Mouse (Mus musculus) erythroblast, embryonic 14.5 days (primary cell): ENCODE measurements around the gene Cmip. TPM values are rescaled to one million over a fixed set of nuclear protein-coding genes. Genes with fewer than 3 reads are reported as not detected.

ENCODE experiments used
- H3K27me3 ChIP-seq: 2 replicates; pipeline ENCODE4 v1.6.1; 2012; ENCODE audit warnings: inconsistent platforms; ENCODE audit not compliant: control insufficient read depth
- H3K36me3 ChIP-seq: 2 replicates; pipeline ENCODE4 v1.6.1; 2012; ENCODE audit warnings: mild to moderate bottlenecking, inconsistent platforms; ENCODE audit not compliant: control insufficient read depth
- H3K4me1 ChIP-seq: 2 replicates; pipeline ENCODE4 v1.6.1; 2012; ENCODE audit warnings: inconsistent platforms; ENCODE audit not compliant: control insufficient read depth
- H3K4me3 ChIP-seq: replicated peaks from 2 replicates; pipeline ENCODE3; 2012; ENCODE audit warnings: moderate library complexity, mild to moderate bottlenecking, inconsistent platforms
- H3K9me3 ChIP-seq: 2 replicates; pipeline ENCODE4 v1.6.1; 2012; ENCODE audit warnings: low read length, inconsistent platforms, mixed read lengths; ENCODE audit not compliant: control insufficient read depth
- GATA1 ChIP-seq: IDR thresholded peaks from 2 replicates; pipeline ENCODE4 v1.6.1; 2012; ENCODE audit warnings: low read length, inconsistent platforms, mixed read lengths
- TAL1 ChIP-seq: IDR thresholded peaks from 3 replicates; pipeline ENCODE4 v1.6.1; 2012; ENCODE audit warnings: low read length, inconsistent platforms, mixed read lengths
- polyA plus RNA-seq: library from polyadenylated mRNA; stranded (reverse); fragments of >175 nt; gene quantifications from 2 replicates; pipeline ENCODE4 v1.2.3, GENCODE M21; 2012

The Cmip gene
- polyA plus RNA-seq, 1 experiment, result 8.2 TPM

- Histone ChIP-seq H3K36me3 (peaks cover 11% of the 10 kb centered on the region), H3K4me1 (peaks cover 47% of the 10 kb centered on the region), H3K27me3 (0 out of 2 replicates have a peak, but pooled peaks cover 1% of the 10 kb centered on the region), H3K9me3 (peaks cover 11% of the 10 kb centered on the region; the same call in 1 of the 2 replicates), H3K4me3 (no peak overlapping the region)
- no peak for TF ChIP-seq GATA1
- TF ChIP-seq TAL1, result no peak
Measured at GRCm38 (mm10) chr8:117254496-117254895, 2.4 kb upstream of the Cmip start.

GRCm38 (mm10) chr8:117256292-117256938 is 449 bp upstream of the Cmip start:
- H3K4me3 ChIP-seq, result peak overlapping the region; percentile 91
- no peak for TF ChIP-seq TAL1
- no peaks in the 10 kb centered on the region for H3K27me3 ChIP-seq
- H3K4me1 ChIP-seq, result peaks cover 65% of the 10 kb centered on the region
- H3K9me3 ChIP-seq, result peaks cover 11% of the 10 kb centered on the region; the same call in 1 of the 2 replicates
- H3K36me3 ChIP-seq, result peaks cover 21% of the 10 kb centered on the region

DNA sequence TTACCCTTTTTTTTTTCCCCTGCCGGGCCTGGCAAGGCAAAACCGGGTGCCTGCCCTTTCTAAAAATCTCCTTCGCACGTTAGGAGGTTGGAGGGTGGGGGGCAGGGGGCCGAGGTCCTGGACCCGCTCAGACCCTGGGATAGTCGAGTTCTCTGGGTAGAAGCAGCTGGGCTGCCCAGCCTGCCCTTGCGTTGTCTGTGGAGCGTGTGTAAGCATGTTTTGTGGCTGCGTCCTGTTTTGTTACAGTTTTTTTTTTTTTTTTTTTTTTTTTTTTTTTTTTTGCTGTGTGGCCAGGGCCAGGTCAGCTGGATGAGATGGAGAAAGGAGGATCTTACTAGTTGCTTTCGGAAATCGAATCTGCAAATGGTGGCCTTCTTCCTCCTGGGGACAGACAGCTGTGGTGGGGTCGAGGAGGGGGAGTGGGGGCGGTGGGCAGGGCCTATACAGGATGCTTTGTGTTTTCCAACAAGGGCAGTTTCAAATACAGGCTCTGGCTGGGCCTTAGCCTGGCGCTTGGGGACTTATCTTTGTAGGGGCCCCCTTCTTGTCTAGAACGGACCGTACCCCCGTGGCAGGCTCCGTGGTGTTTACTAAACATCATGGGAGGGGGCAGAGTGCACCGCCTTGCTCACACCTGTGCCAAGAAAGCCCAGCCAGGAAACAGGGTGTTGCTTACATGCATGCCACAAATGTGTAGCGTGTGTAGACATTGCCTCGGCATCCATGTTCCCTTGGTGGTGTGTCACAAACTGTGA is 1.1 kb downstream of the Cmip start:
- H3K9me3 ChIP-seq, result peaks cover 7% of the 10 kb centered on the region; the same call in 1 of the 2 replicates
- H3K27me3 ChIP-seq, result no peaks in the 10 kb centered on the region
- H3K4me1 ChIP-seq, result peaks cover 78% of the 10 kb centered on the region
- H3K36me3 ChIP-seq, result peaks cover 28% of the 10 kb centered on the region
- H3K4me3 ChIP-seq, result peak overlapping the region; percentile 91
- TF ChIP-seq TAL1 (no peak), GATA1 (no peak)

- Histone ChIP-seq H3K4me3 (peak overlapping the region; percentile 91), H3K36me3 (peaks cover 33% of the 10 kb centered on the region), H3K9me3 (peaks cover 1% of the 10 kb centered on the region; the same call in 1 of the 2 replicates), H3K4me1 (peaks cover 83% of the 10 kb centered on the region), H3K27me3 (no peaks in the 10 kb centered on the region)
- TF ChIP-seq TAL1 (no peak), GATA1 (no peak)
Measured at GRCm38 (mm10) chr8:117258576-117259040, 1.7 kb downstream of the Cmip start.

DNA sequence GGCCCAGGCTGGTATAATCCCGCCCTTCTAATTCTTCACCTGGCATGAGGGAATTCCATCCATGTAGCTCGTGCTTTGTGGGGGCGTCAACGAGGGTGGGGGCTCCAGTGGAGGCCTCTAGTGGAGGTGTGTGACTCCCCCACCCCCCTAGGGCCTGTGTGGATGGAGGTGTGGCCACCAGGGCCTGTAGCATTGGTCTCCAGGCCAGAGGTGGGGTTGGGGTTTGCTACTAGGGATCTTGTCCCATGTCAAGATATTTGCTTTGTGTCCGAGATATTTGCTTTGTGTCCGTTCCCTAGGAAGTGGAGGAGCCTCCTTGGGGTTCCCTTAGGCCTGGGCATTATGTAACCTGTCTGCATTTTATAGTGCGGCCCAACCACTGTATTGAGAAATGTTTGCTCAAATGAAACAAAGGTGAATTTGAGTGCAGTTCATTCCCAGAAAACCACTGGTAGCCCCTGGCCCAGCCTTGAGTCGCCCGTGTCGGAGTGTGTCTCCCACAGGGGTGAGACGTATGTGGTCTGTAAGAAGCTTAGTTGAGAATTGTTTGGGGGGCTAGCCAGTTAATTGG is 2.7 kb downstream of the Cmip start:
- TF ChIP-seq TAL1 (no peak), GATA1 (no peak)
- H3K9me3 ChIP-seq, result no peaks in the 10 kb centered on the region
- H3K27me3 ChIP-seq, result no peaks in the 10 kb centered on the region
- H3K4me1 ChIP-seq, result peaks cover 77% of the 10 kb centered on the region
- H3K4me3 ChIP-seq, result peak overlapping the region; percentile 91
- H3K36me3 ChIP-seq, result peaks cover 35% of the 10 kb centered on the region

DNA sequence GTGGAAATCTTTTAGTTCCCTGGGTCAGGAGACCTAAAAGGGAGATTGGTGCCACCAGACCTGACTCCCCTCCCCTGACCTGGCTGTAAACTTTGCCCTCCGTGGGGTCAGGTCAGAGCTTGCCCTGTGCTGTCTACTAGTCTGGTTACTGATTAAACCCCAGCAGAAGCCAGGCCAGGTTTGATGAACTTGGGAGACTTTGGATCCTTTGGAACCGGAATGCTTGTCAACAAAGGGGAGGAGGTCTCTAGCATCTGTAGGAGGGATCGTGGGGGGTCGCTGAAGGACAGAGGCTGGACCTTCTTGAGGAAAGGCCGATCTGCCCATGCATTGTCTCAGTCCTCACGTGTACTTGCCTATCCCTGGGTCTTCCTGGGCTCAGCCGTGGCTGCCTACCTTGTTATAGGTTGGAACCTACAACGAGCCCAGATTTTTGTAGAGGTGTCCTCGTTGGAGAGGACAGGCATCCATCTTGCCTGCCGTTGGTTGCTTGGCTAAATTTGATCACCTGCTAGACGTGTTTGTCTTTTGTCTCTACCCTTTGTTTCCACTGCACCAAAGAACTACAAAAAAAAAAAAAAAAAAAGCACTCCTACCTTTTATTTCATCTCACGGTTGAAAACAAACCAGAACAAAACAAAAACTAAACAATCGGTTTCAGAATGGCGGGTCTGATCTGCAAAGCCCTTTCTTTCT is 3.5 kb downstream of the Cmip start:
- TF ChIP-seq TAL1, result no peak
- TF ChIP-seq GATA1, result no peak
- Histone ChIP-seq H3K4me3 (peak overlapping the region; percentile 91), H3K4me1 (peaks cover 80% of the 10 kb centered on the region), H3K36me3 (peaks cover 41% of the 10 kb centered on the region), H3K27me3 (no peaks in the 10 kb centered on the region), H3K9me3 (no peaks in the 10 kb centered on the region)

- TF ChIP-seq TAL1 (no peak), GATA1 (no peak)
- no peaks in the 10 kb centered on the region for H3K27me3 ChIP-seq
- H3K4me3 ChIP-seq, result no peak overlapping the region
- peaks cover 79% of the 10 kb centered on the region for H3K4me1 ChIP-seq
- peaks cover 44% of the 10 kb centered on the region for H3K36me3 ChIP-seq
- no peaks in the 10 kb centered on the region for H3K9me3 ChIP-seq
Measured at GRCm38 (mm10) chr8:117260930-117261475, 4.1 kb downstream of the Cmip start.

DNA sequence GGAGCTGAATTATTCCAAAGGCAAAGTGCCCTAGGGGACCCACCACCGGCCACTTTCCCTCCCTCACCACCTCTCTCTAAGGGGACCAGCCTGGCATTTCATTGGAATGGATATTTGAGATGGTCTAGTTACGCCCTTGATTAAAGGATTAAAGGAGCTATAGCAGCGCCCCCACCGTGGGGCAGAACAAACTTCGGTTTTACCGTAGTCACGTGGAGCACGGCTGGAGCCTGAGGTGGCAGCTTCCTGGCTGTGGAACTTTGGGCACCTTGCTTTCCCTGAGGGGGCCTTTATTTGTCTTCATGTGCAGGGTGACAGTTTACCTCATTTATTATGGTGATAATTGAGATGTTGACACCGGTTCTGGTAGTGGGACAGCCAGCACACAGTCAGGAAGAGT is 4.8 kb downstream of the Cmip start:
- Histone ChIP-seq H3K9me3 (no peaks in the 10 kb centered on the region), H3K4me3 (no peak overlapping the region), H3K4me1 (peaks cover 80% of the 10 kb centered on the region), H3K27me3 (no peaks in the 10 kb centered on the region), H3K36me3 (peaks cover 50% of the 10 kb centered on the region)
- TF ChIP-seq TAL1 (no peak), GATA1 (no peak)
